Mouse (Mus musculus): ENCODE measurements around the gene Olfr613. TPM values are rescaled to one million over a fixed set of nuclear protein-coding genes. Genes with fewer than 3 reads are reported as not detected.
"Not testable (repeated sequence)": the region's sequence is repeated elsewhere in the genome, so short reads cannot be mapped to it uniquely, and the experiment has no call there.

The Olfr613 gene
- not detected in 2 replicates for polyA plus RNA-seq (2015; fragmentation: Nextera tagmentation; extraction: Ambion mirVana)

DNA sequence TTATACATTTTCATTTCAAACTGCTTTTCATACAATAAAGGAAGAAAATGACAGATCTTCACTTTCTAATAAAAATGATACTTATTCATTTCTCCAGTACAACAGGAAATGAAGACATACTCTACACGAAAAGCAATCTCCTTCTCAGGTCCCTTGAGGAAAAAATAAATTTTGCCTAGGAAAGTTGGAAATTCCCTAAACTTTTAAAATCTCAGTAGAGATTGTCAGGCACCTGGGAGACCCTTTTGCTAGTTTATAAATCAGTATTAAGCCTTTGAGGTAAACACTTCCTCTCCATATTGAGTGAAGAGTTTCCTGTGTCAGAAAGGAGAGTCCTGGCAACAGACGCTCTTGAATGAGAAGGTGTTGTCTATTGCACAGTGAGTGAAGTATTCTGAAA, at the start of gene Olfr613:
TSS of gene Olfr613 (plus strand) at position 301 of the 400 bp plus-strand sequence.
- Histone ChIP-seq H3K36me3 (ENCODE audit: control insufficient read depth, insufficient read depth) (no peaks in the 10 kb centered on the region), H3K9me3 (replicated peaks; ENCODE audit: control insufficient read depth, low read length) (no peaks in the 10 kb centered on the region), H3K4me1 (ENCODE audit: control insufficient read depth, low read depth, low read length) (no peaks in the 10 kb centered on the region), H3K27me3 (ENCODE audit: control insufficient read depth, insufficient read depth, low read depth, low read length) (no peaks in the 10 kb centered on the region), H3K4me2 (ENCODE audit: low read depth, low read length) (no peak within 1 kb of the TSS), H3K9ac (ENCODE audit: low read depth, low read length) (no peak within 1 kb of the TSS), H3K4me3 (ENCODE audit: low read depth, low read length) (no peak within 1 kb of the TSS), H3K27ac (ENCODE audit: low read length) (no peak within 1 kb of the TSS)
- WGBS (ENCODE audit: insufficient replicate concordance), result 41% methylated on average over 2 of the region's 2 CpGs
- no peak for ATAC-seq (ENCODE audit: low read depth)

DNA sequence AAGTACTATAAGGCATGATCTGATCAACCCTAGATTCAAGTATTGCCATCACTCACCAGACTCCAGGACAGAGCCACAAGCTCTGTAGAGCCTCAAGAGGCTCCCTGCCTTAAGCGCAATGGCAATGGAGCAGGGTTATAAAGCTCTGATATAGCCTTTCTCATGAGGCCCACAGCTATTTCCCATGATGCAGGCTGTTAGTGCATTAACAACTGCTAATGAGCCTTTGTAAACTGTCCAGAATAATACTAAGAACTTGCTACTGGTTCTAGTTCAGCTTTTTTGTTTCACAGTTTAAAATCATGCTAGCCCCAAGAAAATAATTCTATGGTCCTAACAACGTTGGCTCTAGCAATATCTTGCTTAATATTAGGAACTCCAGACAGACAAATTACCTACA, 35.9 kb upstream of the Olfr613 start, which contains the start of gene Olfr610:
TSS of gene Olfr610 (minus strand) at position 101 of the 400 bp plus-strand sequence.
- 61% methylated on average over 2 of the region's 2 CpGs for WGBS (ENCODE audit: insufficient replicate concordance)

DNA sequence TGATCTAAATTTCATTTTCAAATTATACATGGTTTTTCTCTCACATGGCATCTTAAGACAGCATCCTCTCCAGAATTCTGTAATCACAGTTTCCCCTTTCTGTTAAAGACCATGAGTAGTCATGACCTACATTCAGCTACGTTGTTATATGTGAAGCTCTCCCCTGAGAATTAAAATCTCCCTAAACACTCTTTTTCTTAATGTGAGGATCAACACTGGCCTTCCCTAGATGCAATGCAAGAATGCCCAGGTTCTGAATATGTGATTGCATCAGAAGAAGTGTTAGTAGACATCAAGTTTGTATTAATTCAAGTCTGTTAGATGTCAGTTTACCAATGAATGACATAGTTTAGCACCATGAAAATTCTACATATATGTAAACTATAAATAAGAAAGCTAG, 27.1 kb upstream of the Olfr613 start, which contains the start of gene Olfr611:
TSS of gene Olfr611 (minus strand) at position 101 of the 400 bp plus-strand sequence.
- H3K4me1 ChIP-seq (ENCODE audit: control insufficient read depth, low read depth, low read length); H3K36me3 ChIP-seq (ENCODE audit: control insufficient read depth, insufficient read depth); H3K27me3 ChIP-seq (ENCODE audit: control insufficient read depth, insufficient read depth, low read depth, low read length); H3K4me2 ChIP-seq (ENCODE audit: low read depth, low read length); H3K9ac ChIP-seq (ENCODE audit: low read depth, low read length); H3K4me3 ChIP-seq (ENCODE audit: low read depth, low read length); ATAC-seq (ENCODE audit: low read depth); H3K9me3 ChIP-seq (replicated peaks; ENCODE audit: control insufficient read depth, low read length); H3K27ac ChIP-seq (ENCODE audit: low read length): not testable (repeated sequence)
- WGBS (ENCODE audit: insufficient replicate concordance), result 38% methylated on average over 1 of the region's 1 CpGs

More for the DNA sequence above, 35.9 kb upstream of the Olfr613 start, which contains the start of gene Olfr610:
- H3K9me3 ChIP-seq (replicated peaks; ENCODE audit: control insufficient read depth, low read length), result no peaks in the 10 kb centered on the region
- no peak within 1 kb of the TSS for H3K9ac ChIP-seq (ENCODE audit: low read depth, low read length)
- H3K36me3 ChIP-seq (ENCODE audit: control insufficient read depth, insufficient read depth), result no peaks in the 10 kb centered on the region
- H3K27ac ChIP-seq (ENCODE audit: low read length), result no peak within 1 kb of the TSS
- no peak within 1 kb of the TSS for H3K4me3 ChIP-seq (ENCODE audit: low read depth, low read length)
- H3K27me3 ChIP-seq (ENCODE audit: control insufficient read depth, insufficient read depth, low read depth, low read length), result no peaks in the 10 kb centered on the region
- no peaks in the 10 kb centered on the region for H3K4me1 ChIP-seq (ENCODE audit: control insufficient read depth, low read depth, low read length)
- no peak for ATAC-seq (ENCODE audit: low read depth)
- no peak within 1 kb of the TSS for H3K4me2 ChIP-seq (ENCODE audit: low read depth, low read length)

DNA sequence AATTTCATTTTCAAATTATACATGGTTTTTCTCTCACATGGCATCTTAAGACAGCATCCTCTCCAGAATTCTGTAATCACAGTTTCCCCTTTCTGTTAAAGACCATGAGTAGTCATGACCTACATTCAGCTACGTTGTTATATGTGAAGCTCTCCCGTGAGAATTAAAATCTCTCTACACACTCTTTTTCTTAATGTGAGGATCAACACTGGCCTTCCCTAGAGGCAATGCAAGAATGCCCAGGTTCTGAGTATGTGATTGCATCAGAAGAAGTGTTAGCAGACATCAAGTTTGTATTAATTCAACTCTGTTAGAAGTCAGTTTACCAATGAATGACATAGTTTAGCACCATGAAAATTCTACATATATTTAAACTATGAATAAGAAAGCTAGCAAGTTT, 5.3 kb upstream of the Olfr613 start, which contains the start of gene Olfr612:
TSS of gene Olfr612 (minus strand) at position 101 of the 400 bp plus-strand sequence.
- H3K4me3 ChIP-seq (ENCODE audit: low read depth, low read length); H3K27me3 ChIP-seq (ENCODE audit: control insufficient read depth, insufficient read depth, low read depth, low read length); H3K4me1 ChIP-seq (ENCODE audit: control insufficient read depth, low read depth, low read length); ATAC-seq (ENCODE audit: low read depth); H3K4me2 ChIP-seq (ENCODE audit: low read depth, low read length); H3K36me3 ChIP-seq (ENCODE audit: control insufficient read depth, insufficient read depth); H3K27ac ChIP-seq (ENCODE audit: low read length); H3K9me3 ChIP-seq (replicated peaks; ENCODE audit: control insufficient read depth, low read length); H3K9ac ChIP-seq (ENCODE audit: low read depth, low read length): not testable (repeated sequence)
- WGBS (ENCODE audit: insufficient replicate concordance), result 67% methylated on average over 2 of the region's 2 CpGs

DNA sequence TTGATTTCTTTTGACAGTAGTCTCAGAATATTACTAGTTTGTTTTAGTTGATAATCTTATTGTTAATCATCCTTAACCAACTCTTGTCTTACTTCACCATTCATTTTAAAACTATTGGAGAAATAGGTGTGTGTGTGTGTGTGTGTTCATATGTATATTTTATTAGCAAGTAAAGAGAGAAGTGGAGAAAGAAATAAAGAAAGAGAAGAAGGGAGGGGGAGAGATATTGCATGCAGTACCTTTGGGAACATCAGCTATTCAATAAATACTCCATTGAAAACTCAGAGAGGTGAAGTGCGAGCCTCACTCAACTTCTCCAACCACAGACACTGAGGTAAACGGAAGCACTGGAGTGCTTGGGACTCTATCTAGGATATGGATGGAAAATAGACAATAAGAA, 7.9 kb downstream of the Olfr613 start, which contains the start of gene Olfr615:
TSS of gene Olfr615 (plus strand) at position 301 of the 400 bp plus-strand sequence.
- Histone ChIP-seq H3K36me3 (ENCODE audit: control insufficient read depth, insufficient read depth) (no peaks in the 10 kb centered on the region), H3K9me3 (replicated peaks; ENCODE audit: control insufficient read depth, low read length) (no peaks in the 10 kb centered on the region), H3K27me3 (ENCODE audit: control insufficient read depth, insufficient read depth, low read depth, low read length) (no peaks in the 10 kb centered on the region), H3K4me2 (ENCODE audit: low read depth, low read length) (no peak within 1 kb of the TSS), H3K4me1 (ENCODE audit: control insufficient read depth, low read depth, low read length) (no peaks in the 10 kb centered on the region), H3K9ac (ENCODE audit: low read depth, low read length) (no peak within 1 kb of the TSS), H3K27ac (ENCODE audit: low read length) (no peak within 1 kb of the TSS), H3K4me3 (ENCODE audit: low read depth, low read length) (no peak within 1 kb of the TSS)
- 59% methylated on average over 2 of the region's 2 CpGs for WGBS (ENCODE audit: insufficient replicate concordance)
- no peak for ATAC-seq (ENCODE audit: low read depth)

DNA sequence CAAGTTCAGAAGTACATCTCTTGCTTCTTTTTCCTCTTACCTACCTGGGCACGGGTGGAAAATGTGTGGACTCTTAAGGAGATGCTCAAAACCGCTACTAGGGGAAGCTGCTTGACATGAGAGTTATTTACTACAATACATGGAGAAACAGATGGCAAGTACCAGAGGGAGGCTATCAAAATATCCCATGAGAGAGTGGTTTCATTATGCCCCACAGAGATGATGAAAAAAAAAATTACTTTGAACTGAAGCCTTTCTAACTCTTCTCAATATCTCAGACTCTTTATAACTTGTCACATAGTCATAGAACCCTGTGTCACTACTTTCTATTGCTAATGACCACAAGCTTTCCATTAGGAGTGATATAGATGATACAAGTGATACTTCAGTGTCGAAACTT, 21.2 kb downstream of the Olfr613 start, which contains the start of gene Olfr616:
TSS of gene Olfr616 (minus strand) at position 101 of the 400 bp plus-strand sequence.
- Histone ChIP-seq H3K27ac (ENCODE audit: low read length) (no peak within 1 kb of the TSS), H3K9me3 (replicated peaks; ENCODE audit: control insufficient read depth, low read length) (no peaks in the 10 kb centered on the region), H3K36me3 (ENCODE audit: control insufficient read depth, insufficient read depth) (no peaks in the 10 kb centered on the region), H3K4me2 (ENCODE audit: low read depth, low read length) (no peak within 1 kb of the TSS), H3K4me1 (ENCODE audit: control insufficient read depth, low read depth, low read length) (no peaks in the 10 kb centered on the region), H3K4me3 (ENCODE audit: low read depth, low read length) (no peak within 1 kb of the TSS), H3K27me3 (ENCODE audit: control insufficient read depth, insufficient read depth, low read depth, low read length) (no peaks in the 10 kb centered on the region), H3K9ac (ENCODE audit: low read depth, low read length) (no peak within 1 kb of the TSS)
- WGBS (ENCODE audit: insufficient replicate concordance), result 61% methylated on average over 3 of the region's 3 CpGs
- ATAC-seq (ENCODE audit: low read depth), result no peak

DNA sequence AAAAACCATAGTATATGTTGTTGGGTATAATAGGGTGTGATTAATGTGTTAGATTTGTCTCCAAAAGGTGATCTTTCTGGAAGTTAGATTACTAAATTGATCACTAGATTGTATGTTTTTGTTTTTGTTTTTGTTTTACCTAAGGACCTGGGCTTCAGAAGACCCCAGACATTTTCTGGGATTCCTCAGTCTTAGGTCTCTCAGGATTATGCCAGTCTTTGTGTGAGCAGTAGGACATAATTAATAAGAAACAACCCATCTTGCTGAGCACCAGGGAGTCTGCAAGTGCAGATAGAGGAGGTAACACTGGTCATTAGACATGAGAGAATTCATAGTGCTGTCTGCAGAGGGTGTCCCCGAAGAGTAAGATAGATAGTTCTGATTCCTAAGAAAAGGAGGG, 24.9 kb downstream of the Olfr613 start, which contains the start of gene Olfr617:
TSS of gene Olfr617 (plus strand) at position 301 of the 400 bp plus-strand sequence.
- no peak within 1 kb of the TSS for H3K9ac ChIP-seq (ENCODE audit: low read depth, low read length)
- no peaks in the 10 kb centered on the region for H3K9me3 ChIP-seq (replicated peaks; ENCODE audit: control insufficient read depth, low read length)
- H3K4me3 ChIP-seq (ENCODE audit: low read depth, low read length), result no peak within 1 kb of the TSS
- H3K27me3 ChIP-seq (ENCODE audit: control insufficient read depth, insufficient read depth, low read depth, low read length), result no peaks in the 10 kb centered on the region
- no peak within 1 kb of the TSS for H3K4me2 ChIP-seq (ENCODE audit: low read depth, low read length)
- no peaks in the 10 kb centered on the region for H3K4me1 ChIP-seq (ENCODE audit: control insufficient read depth, low read depth, low read length)
- no peak for ATAC-seq (ENCODE audit: low read depth)
- 47% methylated on average over 1 of the region's 1 CpGs for WGBS (ENCODE audit: insufficient replicate concordance)
- no peaks in the 10 kb centered on the region for H3K36me3 ChIP-seq (ENCODE audit: control insufficient read depth, insufficient read depth)
- no peak within 1 kb of the TSS for H3K27ac ChIP-seq (ENCODE audit: low read length)

DNA sequence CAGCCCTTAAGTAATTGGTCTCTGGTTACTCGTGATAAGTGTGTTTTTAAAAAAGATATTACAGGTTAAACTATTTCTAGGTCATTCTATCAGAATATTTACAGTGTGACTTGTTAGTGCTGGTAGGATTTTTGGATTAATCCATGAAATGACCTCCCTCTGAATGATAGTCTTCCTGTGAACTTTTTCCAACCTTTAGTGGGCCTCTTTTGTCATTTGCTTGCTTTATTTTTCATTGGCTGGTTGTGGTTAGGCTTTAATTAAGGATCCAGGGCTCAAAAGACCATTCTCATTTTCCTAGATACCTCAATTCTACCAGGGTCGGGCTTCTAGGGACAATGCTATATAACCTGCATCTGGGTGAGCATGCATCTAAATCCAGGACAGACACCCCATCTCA, 41.9 kb downstream of the Olfr613 start, which contains the start of gene Olfr618:
TSS of gene Olfr618 (plus strand) at position 301 of the 400 bp plus-strand sequence.
- WGBS (ENCODE audit: insufficient replicate concordance), result 28% methylated on average over 2 of the region's 2 CpGs
- H3K4me2 ChIP-seq (ENCODE audit: low read depth, low read length), result no peak within 1 kb of the TSS

DNA sequence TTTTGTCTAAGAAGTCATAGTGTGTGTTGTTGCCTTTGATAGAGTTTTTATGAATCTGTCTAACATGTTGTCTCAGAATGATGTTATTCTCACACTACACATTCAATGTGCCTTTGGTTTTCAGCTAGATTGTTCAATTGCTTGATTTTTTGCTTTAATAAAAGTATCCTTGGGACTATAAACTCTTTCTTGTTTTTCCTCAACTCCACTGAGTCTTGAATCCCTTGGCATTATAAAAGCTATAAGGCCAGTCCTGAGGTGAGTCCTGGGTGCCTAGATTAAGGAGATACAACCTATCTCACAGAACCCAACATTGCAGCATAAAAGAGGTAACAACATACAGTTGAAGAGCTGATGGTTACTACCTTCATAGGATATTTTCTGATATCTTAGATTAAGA, 52.4 kb downstream of the Olfr613 start, which contains the start of gene Olfr619:
TSS of gene Olfr619 (plus strand) at position 301 of the 400 bp plus-strand sequence.
- Histone ChIP-seq H3K9ac (ENCODE audit: low read depth, low read length) (no peak within 1 kb of the TSS), H3K4me2 (ENCODE audit: low read depth, low read length) (no peak within 1 kb of the TSS), H3K9me3 (replicated peaks; ENCODE audit: control insufficient read depth, low read length) (no peaks in the 10 kb centered on the region), H3K27ac (ENCODE audit: low read length) (no peak within 1 kb of the TSS), H3K36me3 (ENCODE audit: control insufficient read depth, insufficient read depth) (no peaks in the 10 kb centered on the region), H3K4me1 (ENCODE audit: control insufficient read depth, low read depth, low read length) (no peaks in the 10 kb centered on the region), H3K4me3 (ENCODE audit: low read depth, low read length) (no peak within 1 kb of the TSS), H3K27me3 (ENCODE audit: control insufficient read depth, insufficient read depth, low read depth, low read length) (no peaks in the 10 kb centered on the region)
- no peak for ATAC-seq (ENCODE audit: low read depth)

More for the DNA sequence above, 41.9 kb downstream of the Olfr613 start, which contains the start of gene Olfr618:
- no peak within 1 kb of the TSS for H3K27ac ChIP-seq (ENCODE audit: low read length)
- H3K4me1 ChIP-seq (ENCODE audit: control insufficient read depth, low read depth, low read length), result no peaks in the 10 kb centered on the region
- no peaks in the 10 kb centered on the region for H3K27me3 ChIP-seq (ENCODE audit: control insufficient read depth, insufficient read depth, low read depth, low read length)
- no peaks in the 10 kb centered on the region for H3K36me3 ChIP-seq (ENCODE audit: control insufficient read depth, insufficient read depth)
- no peak for ATAC-seq (ENCODE audit: low read depth)
- no peaks in the 10 kb centered on the region for H3K9me3 ChIP-seq (replicated peaks; ENCODE audit: control insufficient read depth, low read length)
- no peak within 1 kb of the TSS for H3K9ac ChIP-seq (ENCODE audit: low read depth, low read length)
- no peak within 1 kb of the TSS for H3K4me3 ChIP-seq (ENCODE audit: low read depth, low read length)
